Mouse (Mus musculus) lung, adult 2 months (tissue): Measurements from ENCODE around the gene Arl8b.

Source experiments
- CTCF ChIP-seq: fragments of 200-500 bp; IDR thresholded peaks from 2 replicates; pipeline ENCODE4 v1.5.1; 2011; ENCODE audit warnings: mild to moderate bottlenecking, low read length, control low read depth; ENCODE audit not compliant: insufficient read depth
- POLR2A ChIP-seq: fragments of 200-500 bp; IDR thresholded peaks from 2 replicates; pipeline ENCODE4 v1.6.1; 2011; ENCODE audit warnings: low read depth, mild to moderate bottlenecking, control low read depth, low read length, borderline replicate concordance; ENCODE audit errors: extremely low read depth

DNA sequence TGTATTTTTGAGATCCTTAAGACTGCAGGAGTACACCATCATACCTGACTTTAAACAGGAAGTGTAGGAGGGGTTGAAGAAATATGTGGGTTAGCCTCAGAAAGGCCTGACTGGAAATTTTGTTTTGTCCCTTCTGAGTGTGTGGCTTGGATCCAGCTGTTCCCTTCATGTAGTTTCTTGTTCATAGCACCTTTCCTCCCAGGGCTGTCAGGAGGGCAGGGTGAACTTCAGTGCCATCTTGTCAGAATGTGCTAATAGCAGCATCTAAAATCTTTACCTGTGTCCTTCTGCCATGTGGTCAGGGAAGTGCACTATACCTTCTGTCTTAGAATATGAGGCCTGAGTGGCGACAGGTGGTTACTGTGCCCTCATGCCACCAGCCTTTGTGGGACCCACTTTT lies 78.3 kb downstream of the Arl8b start:
- TF ChIP-seq CTCF (no peak), POLR2A (no peak)
